Mouse (Mus musculus) lung, postnatal 0 days (tissue): Measurements from ENCODE around the gene Chtf18.

Experiments
- CTCF ChIP-seq: IDR thresholded peaks from 2 replicates; pipeline ENCODE4 v1.5.1; 2016; ENCODE audit warnings: antibody characterized with exemption, mild to moderate bottlenecking
- EP300 ChIP-seq: IDR thresholded peaks from 2 replicates; pipeline ENCODE4 v1.6.1; 2016; ENCODE audit warnings: antibody characterized with exemption, mild to moderate bottlenecking, control low read depth

DNA sequence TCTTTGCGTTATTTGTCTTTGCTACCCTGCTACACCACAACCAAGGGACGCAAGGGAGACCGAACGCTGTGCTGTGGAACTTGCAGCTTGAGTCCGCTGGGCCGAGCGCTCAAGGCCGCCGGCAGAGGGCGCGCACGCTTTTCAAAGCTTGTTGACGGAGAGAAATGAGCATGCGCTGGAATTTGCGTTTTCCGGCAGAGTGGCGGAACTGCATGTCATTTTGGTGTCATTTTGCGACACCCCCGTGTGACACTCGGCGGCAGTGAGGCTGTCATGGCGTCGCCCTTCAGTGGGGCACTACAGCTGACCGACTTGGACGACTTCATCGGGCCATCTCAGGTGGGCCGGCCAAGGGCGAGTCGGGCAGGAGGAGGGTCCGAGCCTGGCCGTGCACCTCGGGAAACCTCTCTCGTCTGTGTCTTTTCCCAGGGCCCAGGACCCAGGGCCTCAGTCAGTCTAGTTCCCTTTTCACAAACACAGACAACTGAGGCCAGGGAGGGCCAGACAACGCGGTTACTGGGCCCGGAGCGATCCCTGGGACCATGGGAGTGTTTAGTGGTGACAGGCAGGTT is 46.4 kb upstream of the Chtf18 start, which contains the start of gene Narfl:
- TF ChIP-seq CTCF (peak; percentile 98), EP300 (no peak)
